Mouse (Mus musculus): ENCODE data around the gene Trim47.

The Trim47 gene

DNA sequence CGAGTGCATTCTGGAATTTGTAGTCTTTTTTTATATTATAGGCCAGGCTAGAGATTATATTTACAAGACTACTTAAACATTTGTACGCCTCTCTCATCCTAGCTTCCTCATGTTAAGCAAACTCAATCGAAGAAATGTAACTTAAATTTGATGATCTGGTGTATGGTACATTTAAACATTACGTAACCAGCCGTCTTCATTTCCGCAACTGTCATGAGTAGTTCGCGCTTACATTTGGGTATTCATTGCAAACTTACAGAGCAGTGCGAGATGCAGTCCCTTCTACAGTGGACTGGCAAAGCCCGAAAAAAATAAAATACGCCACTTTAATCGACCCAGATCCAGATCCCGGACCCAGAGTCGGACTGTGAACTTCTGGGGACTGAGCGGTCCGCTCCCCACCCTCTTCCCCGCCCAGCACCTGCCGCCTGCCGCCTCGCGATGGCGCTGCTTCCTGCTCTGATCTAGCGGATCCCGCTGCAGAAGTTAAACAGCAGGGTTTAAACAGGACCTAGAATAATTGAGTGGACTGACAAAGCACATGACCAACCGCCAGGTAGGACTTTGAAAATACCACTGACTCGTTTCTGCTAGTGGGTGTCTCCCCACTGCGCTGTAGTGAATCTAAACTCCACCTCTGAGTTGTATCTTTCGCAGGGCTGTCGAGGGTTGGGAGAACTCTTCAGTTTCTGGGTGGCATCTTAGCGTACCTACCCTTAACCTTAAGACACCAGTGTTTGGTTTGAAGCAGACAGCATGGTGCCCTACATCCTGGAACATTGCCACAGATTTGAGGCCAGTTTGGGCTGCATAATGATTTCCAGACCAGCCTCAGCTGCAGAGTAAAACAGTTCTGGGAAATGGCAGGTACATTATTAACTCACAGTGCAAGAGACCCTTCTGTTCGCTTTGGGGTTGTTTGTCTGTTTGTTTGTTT lies 39.5 kb downstream of the Trim47 start:
- DNase-seq: peak; percentile 91

- DNase-seq: peak; percentile 99
Observed at GRCm38 (mm10) chr11:116086258-116087193, 40.5 kb downstream of the Trim47 start, which contains the start of gene Wbp2. Gene Wbp2 (minus strand): TSS chr11:116086995.

DNA sequence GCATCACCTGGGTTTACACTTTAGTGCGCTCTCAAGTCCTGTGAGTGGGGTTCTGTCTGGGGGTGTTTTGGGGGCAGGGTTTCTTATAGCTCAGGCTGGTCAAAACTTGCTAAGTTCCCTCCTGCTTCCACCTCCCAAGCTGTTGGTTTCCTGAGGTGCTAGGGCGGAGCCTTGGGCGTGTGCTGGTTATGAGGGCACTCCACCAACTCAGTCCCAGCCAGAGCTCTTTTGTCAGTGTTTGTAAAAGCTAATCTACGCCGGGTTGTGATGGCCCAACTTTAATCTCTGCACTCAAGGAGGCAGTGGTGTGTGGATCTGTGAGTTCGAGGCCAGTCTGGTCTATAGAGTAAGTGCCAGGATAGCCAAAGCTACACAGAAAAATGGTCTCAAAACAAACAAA lies 42.8 kb downstream of the Trim47 start:
- DNase-seq: no peak

DNA sequence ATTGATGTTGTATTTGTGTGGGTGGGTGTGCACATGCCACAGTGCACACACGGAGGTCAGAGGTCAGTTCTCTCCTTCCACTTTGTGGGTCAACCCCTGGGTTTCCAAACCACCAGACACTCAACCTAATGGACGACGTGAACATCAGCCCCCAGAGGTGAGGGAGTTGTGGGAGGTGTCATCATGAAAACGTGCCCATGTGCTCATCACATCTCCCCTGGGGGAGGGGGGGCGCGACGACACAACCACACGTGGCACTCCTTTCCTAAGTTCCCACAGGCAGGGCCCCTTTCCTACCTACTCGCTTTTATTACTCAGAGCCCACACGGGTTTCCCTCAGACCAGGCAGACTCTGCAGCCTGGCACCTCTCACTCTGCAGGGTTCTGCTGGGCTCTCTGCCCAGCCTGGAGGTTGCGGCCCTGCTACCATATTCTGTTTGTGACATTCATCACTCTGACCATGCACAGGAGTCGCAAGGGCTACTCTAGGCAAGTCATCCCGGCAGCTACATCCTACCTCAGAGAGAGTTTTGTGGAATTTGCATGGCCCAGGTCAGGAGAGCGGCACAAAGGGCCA lies 43.8 kb downstream of the Trim47 start:
- DNase-seq: no peak

- DNase-seq: peak; percentile 47
Observed at GRCm38 (mm10) chr11:116081081-116081480, 45.9 kb downstream of the Trim47 start.

DNA sequence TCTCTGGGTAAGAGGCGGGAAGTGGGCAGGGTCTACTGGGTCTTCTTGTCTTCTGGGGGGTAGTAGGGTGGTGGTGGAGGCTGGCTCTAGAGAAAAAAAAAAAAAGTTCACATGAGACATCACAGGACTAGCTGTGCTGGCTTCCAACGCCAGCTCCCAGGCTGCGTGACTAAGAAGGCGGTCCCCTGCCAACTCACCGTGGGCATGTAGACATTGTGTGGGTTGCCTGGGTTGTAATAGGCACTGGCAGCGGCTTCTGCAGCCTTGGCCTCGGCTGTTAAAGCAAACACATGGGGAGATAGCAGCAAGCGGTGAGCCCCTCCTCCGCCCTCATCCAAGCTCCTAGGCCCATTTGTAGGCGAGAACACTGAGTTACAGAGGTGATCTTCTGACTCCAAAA lies 47.5 kb downstream of the Trim47 start:
- DNase-seq: no peak

DNA sequence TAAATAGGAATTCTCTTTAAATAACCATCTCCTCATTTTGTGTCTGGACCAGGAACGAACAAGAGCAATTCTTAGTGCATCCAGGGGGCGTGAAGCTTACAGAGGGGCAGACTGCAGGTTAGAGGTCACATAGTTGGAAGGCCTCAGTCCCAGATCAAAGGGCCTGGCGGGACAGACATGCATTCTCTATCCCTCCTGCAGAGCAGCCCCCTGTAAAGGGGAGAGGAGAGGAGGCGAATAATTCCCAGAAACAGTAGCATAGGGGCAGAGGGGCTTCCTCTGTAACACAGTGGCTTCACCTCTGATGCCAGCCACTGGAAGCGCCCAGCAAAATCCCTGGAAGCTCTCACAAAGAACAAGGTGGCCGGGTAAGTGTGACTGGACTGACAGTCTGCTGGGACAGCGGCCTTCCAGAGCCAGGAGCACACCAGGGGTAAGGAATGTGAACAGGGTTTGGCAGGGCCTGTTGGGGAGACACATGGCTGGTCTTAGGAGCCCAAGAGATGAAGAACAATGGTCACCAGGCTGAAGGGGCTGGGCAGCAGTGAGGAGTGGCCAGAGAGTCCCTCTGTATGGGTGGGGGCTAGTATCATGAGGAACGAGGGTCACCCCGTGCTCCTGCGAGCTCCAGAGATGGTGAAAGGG lies 48.2 kb downstream of the Trim47 start:
- peak; percentile 65 for DNase-seq

GRCm38 (mm10) chr11:116078221-116078620 lies 48.8 kb downstream of the Trim47 start:
- peak; percentile 66 for DNase-seq

DNA sequence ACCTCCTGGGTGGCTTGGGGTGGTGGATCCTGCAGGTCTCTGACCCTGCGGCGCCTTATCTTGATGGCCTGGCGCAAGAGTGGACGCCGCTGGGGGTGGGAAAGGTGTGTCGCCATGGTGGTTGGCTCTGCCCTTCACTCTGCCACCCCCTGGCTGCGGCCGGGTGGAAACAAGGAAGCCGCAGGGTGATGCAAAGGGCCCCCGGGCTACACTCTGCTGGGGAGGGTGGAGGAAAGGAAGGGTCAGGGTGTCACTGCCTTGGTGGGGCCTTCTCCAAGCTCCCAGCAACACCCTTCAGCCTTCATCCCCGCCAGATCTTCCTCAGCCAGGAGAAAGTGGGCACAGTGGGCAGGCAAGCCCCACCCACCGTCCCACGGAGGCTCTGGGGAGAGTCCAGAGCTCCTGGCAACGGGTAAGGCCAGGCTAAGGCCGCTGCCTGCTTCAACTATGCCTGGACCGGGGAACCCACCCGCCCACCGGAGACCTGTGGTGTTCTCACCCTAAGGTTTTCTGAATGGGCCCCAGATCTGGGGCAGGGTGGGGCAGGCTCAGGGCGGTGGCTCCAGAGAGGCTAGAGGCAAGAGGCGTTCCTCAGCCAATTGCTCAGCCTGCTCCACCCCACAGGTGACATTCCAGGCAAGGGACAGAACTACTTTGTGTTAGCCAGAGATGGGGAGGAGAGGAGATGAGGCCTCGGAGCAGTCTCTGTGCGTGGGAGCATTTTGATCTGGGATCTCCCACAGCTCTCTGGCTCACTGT lies 49.4 kb downstream of the Trim47 start, which contains the start of gene Unc13d:
Unc13d (minus strand) TSS at position 516 of the 759 bp plus-strand sequence.
- DNase-seq: no peak

- DNase-seq: no peak
Observed at GRCm38 (mm10) chr11:116076836-116077235, 50.2 kb downstream of the Trim47 start.

DNA sequence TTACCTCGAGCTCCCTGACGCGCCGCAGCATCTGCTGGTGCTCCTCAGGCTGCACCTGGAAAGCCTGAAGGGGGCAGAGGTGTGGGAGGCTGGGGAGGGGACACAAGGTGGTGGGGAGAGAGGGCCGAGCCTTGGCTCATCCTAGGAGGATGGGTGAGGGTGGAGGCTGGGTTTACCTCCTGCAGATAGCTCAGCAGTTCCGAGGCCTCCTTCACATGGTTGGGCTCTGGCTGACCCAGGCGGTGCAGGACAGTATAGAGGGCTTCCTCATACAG lies 50.8 kb downstream of the Trim47 start:
- no peak for DNase-seq

GRCm38 (mm10) chr11:116075539-116076265 lies 51.3 kb downstream of the Trim47 start:
- DNase-seq: no peak

DNA sequence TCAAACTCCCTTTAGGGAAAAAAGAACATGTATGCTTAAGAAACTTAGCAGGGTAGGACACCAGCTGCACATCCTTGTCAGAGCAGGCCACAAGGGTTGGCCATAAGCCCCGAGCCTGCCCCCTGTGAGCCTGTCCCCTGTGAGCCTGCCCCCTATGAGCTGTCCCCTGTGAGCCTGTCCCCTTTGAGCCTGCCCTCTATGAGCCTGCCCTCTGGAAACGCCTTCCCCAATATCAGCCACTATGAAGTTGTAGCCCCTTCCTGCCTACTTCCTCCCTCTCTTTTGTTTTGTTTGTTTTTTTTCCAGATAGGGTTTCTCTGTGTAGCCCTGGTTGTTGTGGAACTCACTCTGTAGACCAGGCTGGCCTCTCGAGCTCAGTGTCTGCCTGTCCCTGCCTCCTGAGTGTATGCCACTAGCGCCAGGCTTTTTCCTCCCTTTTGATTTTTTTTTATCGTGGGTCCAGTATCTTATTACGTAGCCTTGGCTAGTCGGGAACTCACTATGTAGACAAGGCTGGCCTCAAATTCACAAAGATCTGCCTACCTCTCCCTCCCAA lies 52.5 kb downstream of the Trim47 start:
- no peak for DNase-seq

- DNase-seq: no peak
Observed at GRCm38 (mm10) chr11:116072608-116073007, 54.4 kb downstream of the Trim47 start.

DNA sequence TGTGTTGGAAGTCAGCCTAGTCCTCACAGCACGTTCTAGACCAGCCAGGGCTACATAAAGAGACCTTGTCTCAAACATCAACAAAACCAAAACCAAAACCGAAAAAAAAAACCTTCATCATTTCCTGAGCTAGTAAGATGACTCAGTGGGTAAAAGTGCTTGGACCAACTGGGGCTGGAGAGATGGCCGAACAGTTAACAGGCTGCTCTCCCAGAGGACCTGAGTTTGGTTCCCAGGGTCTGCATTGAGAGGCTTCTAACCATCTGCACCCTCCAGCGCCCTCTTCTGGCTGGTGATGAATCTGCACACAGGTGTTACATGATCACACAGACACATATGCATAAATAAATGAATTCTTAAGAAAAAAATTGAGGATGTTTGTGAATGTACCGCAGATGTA lies 55.5 kb downstream of the Trim47 start:
- DNase-seq: no peak

GRCm38 (mm10) chr11:116065345-116065744 lies 61.7 kb downstream of the Trim47 start:
- DNase-seq: no peak

GRCm38 (mm10) chr11:116064187-116064867 lies 62.7 kb downstream of the Trim47 start:
- no peak for DNase-seq

- DNase-seq: no peak
Observed at GRCm38 (mm10) chr11:116063562-116063961, 63.4 kb downstream of the Trim47 start.

- no peak for DNase-seq
Observed at GRCm38 (mm10) chr11:116062521-116062920, 64.5 kb downstream of the Trim47 start.

Measured in embryo, embryonic 11 days (tissue).